Mouse (Mus musculus): Measurements from ENCODE around the gene Gm49369.

- no peak for TF ChIP-seq CTCF (IDR thresholded peaks at IDR 0.05; ENCODE audit: low read depth, low read length)
- TF ChIP-seq POLR2A (IDR thresholded peaks at IDR 0.05; ENCODE audit: extremely low read depth, insufficient read depth, low read length): no peak
Observed at GRCm38 (mm10) chr7:142431106-142431505, 48.6 kb upstream of the Gm49369 start.
